Mouse (Mus musculus): ENCODE measurements around the gene Hus1. TPM values are rescaled to one million over a fixed set of nuclear protein-coding genes. Genes with fewer than 3 reads are reported as not detected.

Gene Hus1
- polyA plus RNA-seq, 1 experiment, result 4.1 TPM

DNA sequence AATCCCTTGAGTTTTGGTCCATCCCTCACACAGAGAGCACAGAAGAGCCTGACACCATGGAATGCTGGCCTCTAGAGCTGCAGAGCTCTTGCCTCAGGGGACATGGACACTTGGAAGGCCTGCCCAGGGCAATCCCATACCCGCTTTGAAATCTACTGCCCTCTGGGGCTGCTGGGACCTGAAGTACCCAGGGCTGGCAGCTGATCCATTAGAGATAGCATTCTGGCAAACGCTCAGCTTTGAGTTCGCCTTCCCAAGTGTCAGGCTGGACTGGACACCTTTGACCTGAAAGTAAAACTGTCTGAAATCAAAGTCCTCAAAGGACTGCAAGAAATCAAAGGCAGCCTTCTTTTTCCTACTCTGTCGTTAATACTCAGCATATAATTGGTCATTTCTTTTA is 52.9 kb downstream of the Hus1 start:
- Histone ChIP-seq H3ac (ENCODE audit: control insufficient read depth, insufficient read length) (no peak overlapping the region), H3K4me3 (no peak overlapping the region), H3K4me2 (ENCODE audit: low read depth) (no peak overlapping the region), H3K27me3 (ENCODE audit: control insufficient read depth, insufficient read depth, insufficient read length) (no peaks in the 10 kb centered on the region), H3K79me2 (ENCODE audit: control insufficient read depth, insufficient read depth) (no peaks in the 10 kb centered on the region), H3K36me3 (ENCODE audit: control insufficient read depth, insufficient read depth) (no peaks in the 10 kb centered on the region)
- TF ChIP-seq MYOG (IDR thresholded peaks at IDR 0.05; ENCODE audit: control insufficient read depth in 1 of 3, insufficient read depth in 1 of 3, insufficient read length in 2 of 3, low read depth in 2 of 3), result no peak
- no peak for TF ChIP-seq MAX (IDR thresholded peaks at IDR 0.05; ENCODE audit: low read depth)
- TF ChIP-seq USF1 (IDR thresholded peaks at IDR 0.05; ENCODE audit: low read depth), result no peak
- TF ChIP-seq SRF (IDR thresholded peaks at IDR 0.05; ENCODE audit: control insufficient read depth, insufficient read length, low read depth), result no peak
- no peak for TF ChIP-seq CEBPB (IDR thresholded peaks at IDR 0.05; ENCODE audit: insufficient read depth, poor library complexity, severe bottlenecking)
- TF ChIP-seq REST (IDR thresholded peaks at IDR 0.05; ENCODE audit: insufficient read depth, insufficient read length), result no peak
- no peak for TF ChIP-seq TCF12 (IDR thresholded peaks at IDR 0.05; ENCODE audit: insufficient read depth, poor library complexity, severe bottlenecking)
- no peak for TF ChIP-seq POLR2AphosphoS2 (IDR thresholded peaks at IDR 0.05; ENCODE audit: insufficient read length, low read depth)
- no peak for TF ChIP-seq E2F4 (IDR thresholded peaks at IDR 0.05; ENCODE audit: insufficient read depth)
- TF ChIP-seq POLR2A (IDR thresholded peaks at IDR 0.05; ENCODE audit: insufficient read length, low read depth), result no peak
- no peak for TF ChIP-seq TCF3 (IDR thresholded peaks at IDR 0.05; ENCODE audit: insufficient read length, low read depth)
- no peak for TF ChIP-seq MYOD1 (IDR thresholded peaks at IDR 0.05; ENCODE audit: control insufficient read depth in 1 of 3, insufficient read length in 2 of 3, low read depth in 2 of 3)

GRCm38 (mm10) chr11:8957023-8957422 is 54.0 kb downstream of the Hus1 start:
- H3ac ChIP-seq (ENCODE audit: control insufficient read depth, insufficient read length), result no peak overlapping the region
- no peaks in the 10 kb centered on the region for H3K36me3 ChIP-seq (ENCODE audit: control insufficient read depth, insufficient read depth)
- no peaks in the 10 kb centered on the region for H3K27me3 ChIP-seq (ENCODE audit: control insufficient read depth, insufficient read depth, insufficient read length)
- no peak overlapping the region for H3K4me3 ChIP-seq
- no peaks in the 10 kb centered on the region for H3K79me2 ChIP-seq (ENCODE audit: control insufficient read depth, insufficient read depth)
- TF ChIP-seq MYOD1 (IDR thresholded peaks at IDR 0.05; ENCODE audit: control insufficient read depth in 1 of 3, insufficient read length in 2 of 3, low read depth in 2 of 3) (no peak), REST (IDR thresholded peaks at IDR 0.05; ENCODE audit: insufficient read depth, insufficient read length) (no peak), USF1 (IDR thresholded peaks at IDR 0.05; ENCODE audit: low read depth) (no peak), POLR2AphosphoS2 (IDR thresholded peaks at IDR 0.05; ENCODE audit: insufficient read length, low read depth) (no peak), TCF3 (IDR thresholded peaks at IDR 0.05; ENCODE audit: insufficient read length, low read depth) (no peak), E2F4 (IDR thresholded peaks at IDR 0.05; ENCODE audit: insufficient read depth) (no peak), POLR2A (IDR thresholded peaks at IDR 0.05; ENCODE audit: insufficient read length, low read depth) (no peak), CEBPB (IDR thresholded peaks at IDR 0.05; ENCODE audit: insufficient read depth, poor library complexity, severe bottlenecking) (no peak)
- H3K4me2 ChIP-seq (ENCODE audit: low read depth), result no peak overlapping the region

- H3K4me2 ChIP-seq (ENCODE audit: low read depth), result no peak overlapping the region
- TF ChIP-seq SRF (IDR thresholded peaks at IDR 0.05; ENCODE audit: control insufficient read depth, insufficient read length, low read depth) (no peak), TCF12 (IDR thresholded peaks at IDR 0.05; ENCODE audit: insufficient read depth, poor library complexity, severe bottlenecking) (no peak), CEBPB (IDR thresholded peaks at IDR 0.05; ENCODE audit: insufficient read depth, poor library complexity, severe bottlenecking) (no peak), TCF3 (IDR thresholded peaks at IDR 0.05; ENCODE audit: insufficient read length, low read depth) (no peak), MAX (IDR thresholded peaks at IDR 0.05; ENCODE audit: low read depth) (no peak), REST (IDR thresholded peaks at IDR 0.05; ENCODE audit: insufficient read depth, insufficient read length) (no peak), MYOD1 (IDR thresholded peaks at IDR 0.05; ENCODE audit: control insufficient read depth in 1 of 3, insufficient read length in 2 of 3, low read depth in 2 of 3) (no peak), USF1 (IDR thresholded peaks at IDR 0.05; ENCODE audit: low read depth) (no peak), E2F4 (IDR thresholded peaks at IDR 0.05; ENCODE audit: insufficient read depth) (no peak), POLR2AphosphoS2 (IDR thresholded peaks at IDR 0.05; ENCODE audit: insufficient read length, low read depth) (no peak)
- no peaks in the 10 kb centered on the region for H3K79me2 ChIP-seq (ENCODE audit: control insufficient read depth, insufficient read depth)
- H3K4me3 ChIP-seq, result no peak overlapping the region
- H3ac ChIP-seq (ENCODE audit: control insufficient read depth, insufficient read length), result no peak overlapping the region
- no peaks in the 10 kb centered on the region for H3K36me3 ChIP-seq (ENCODE audit: control insufficient read depth, insufficient read depth)
- H3K27me3 ChIP-seq (ENCODE audit: control insufficient read depth, insufficient read depth, insufficient read length), result no peaks in the 10 kb centered on the region
Measured at GRCm38 (mm10) chr11:8955678-8956077, 55.3 kb downstream of the Hus1 start.

- H3K4me2 ChIP-seq (ENCODE audit: low read depth), result no peak overlapping the region
- H3K79me2 ChIP-seq (ENCODE audit: control insufficient read depth, insufficient read depth), result no peaks in the 10 kb centered on the region
- H3ac ChIP-seq (ENCODE audit: control insufficient read depth, insufficient read length), result no peak overlapping the region
- TF ChIP-seq REST (IDR thresholded peaks at IDR 0.05; ENCODE audit: insufficient read depth, insufficient read length), result no peak
- TF ChIP-seq MAX (IDR thresholded peaks at IDR 0.05; ENCODE audit: low read depth), result no peak
- no peak for TF ChIP-seq POLR2A (IDR thresholded peaks at IDR 0.05; ENCODE audit: insufficient read length, low read depth)
- no peak for TF ChIP-seq MYOG (IDR thresholded peaks at IDR 0.05; ENCODE audit: control insufficient read depth in 1 of 3, insufficient read depth in 1 of 3, insufficient read length in 2 of 3, low read depth in 2 of 3)
- no peak for TF ChIP-seq CEBPB (IDR thresholded peaks at IDR 0.05; ENCODE audit: insufficient read depth, poor library complexity, severe bottlenecking)
- TF ChIP-seq SRF (IDR thresholded peaks at IDR 0.05; ENCODE audit: control insufficient read depth, insufficient read length, low read depth), result no peak
- no peak for TF ChIP-seq USF1 (IDR thresholded peaks at IDR 0.05; ENCODE audit: low read depth)
- no peak for TF ChIP-seq POLR2AphosphoS2 (IDR thresholded peaks at IDR 0.05; ENCODE audit: insufficient read length, low read depth)
- TF ChIP-seq TCF12 (IDR thresholded peaks at IDR 0.05; ENCODE audit: insufficient read depth, poor library complexity, severe bottlenecking), result no peak
- no peak for TF ChIP-seq MYOD1 (IDR thresholded peaks at IDR 0.05; ENCODE audit: control insufficient read depth in 1 of 3, insufficient read length in 2 of 3, low read depth in 2 of 3)
- no peak for TF ChIP-seq TCF3 (IDR thresholded peaks at IDR 0.05; ENCODE audit: insufficient read length, low read depth)
- no peak for TF ChIP-seq E2F4 (IDR thresholded peaks at IDR 0.05; ENCODE audit: insufficient read depth)
- no peaks in the 10 kb centered on the region for H3K36me3 ChIP-seq (ENCODE audit: control insufficient read depth, insufficient read depth)
- H3K4me3 ChIP-seq, result no peak overlapping the region
- no peaks in the 10 kb centered on the region for H3K27me3 ChIP-seq (ENCODE audit: control insufficient read depth, insufficient read depth, insufficient read length)
Measured at GRCm38 (mm10) chr11:8949765-8950430, 61.1 kb downstream of the Hus1 start.

Data from myocyte (in vitro differentiated cells).